ENCODE assay signal across 17 mouse cellular contexts in the genomic region with DNA sequence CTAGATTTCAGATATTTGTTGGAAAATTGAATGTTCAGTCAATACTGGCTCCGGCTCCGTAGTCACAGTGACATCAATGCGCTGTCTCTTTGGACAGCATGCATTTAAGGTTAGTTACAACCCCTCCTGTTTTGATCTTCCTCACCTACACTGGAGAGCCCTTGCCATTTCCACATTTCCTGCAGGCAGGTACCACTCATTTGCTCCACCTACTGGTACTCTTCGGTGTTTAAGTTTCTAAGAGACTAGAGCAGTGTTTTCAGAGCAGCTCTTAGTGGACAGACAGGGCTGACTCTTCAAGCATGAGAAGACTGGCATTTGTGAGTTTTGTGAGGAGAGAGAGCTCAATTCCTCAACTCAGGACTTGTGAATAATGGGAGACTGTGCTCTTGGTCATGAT. TPM values are rescaled to one million over a fixed set of nuclear protein-coding genes. Genes with fewer than 3 reads are reported as not detected.
DNase-seq lines count a peak whose midpoint lies in the region; ATAC-seq and TF ChIP-seq lines count a peak whose summit lies in the region.
"Had no signal": no experiment of that assay in that cellular context is flagged by ENCODE, and none has a peak within 500 bp of the region (broad histone marks: within the 10 kb centered on the region; RNA-seq: fewer than 3 reads in every experiment).

No protein-coding gene starts in this region.

- no peaks in the 10 kb centered on the region for H3K9me3 ChIP-seq in intestine, postnatal 0 days (ENCODE audit: control insufficient read depth)
- no peaks in the 10 kb centered on the region for H3K9me3 ChIP-seq in intestine, embryonic 15.5 days
- no peaks in the 10 kb centered on the region for H3K9me3 ChIP-seq in lung, embryonic 14.5 days (ENCODE audit: low read depth, low read length)
- H3K9me3 ChIP-seq: embryonic facial prominence, embryonic 15.5 days; heart, embryonic 15.5 days; hindbrain, embryonic 13.5 days; midbrain, embryonic 12.5 days had no signal

- no peak overlapping the region for H3K4me2 ChIP-seq in intestine, postnatal 0 days (replicated peaks; ENCODE audit: low read depth)
- no peak overlapping the region for H3K4me2 ChIP-seq in intestine, embryonic 15.5 days (replicated peaks)
- H3K4me2 ChIP-seq in lung, embryonic 14.5 days = no peak overlapping the region
- H3K4me2 ChIP-seq: embryonic facial prominence, embryonic 15.5 days; heart, embryonic 15.5 days; hindbrain, embryonic 13.5 days; liver, embryonic 11.5 days; midbrain, embryonic 12.5 days had no signal

- no peak for TF ChIP-seq POLR2A in cortical plate, adult 2 months (IDR thresholded peaks at IDR 0.05; ENCODE audit: extremely low read depth, insufficient read depth, low read length)
- TF ChIP-seq POLR2A in cerebellum, adult 2 months (IDR thresholded peaks at IDR 0.05; ENCODE audit: borderline replicate concordance, insufficient read depth, low read length) = no peak

- H3K27me3 ChIP-seq in intestine, postnatal 0 days (replicated peaks; ENCODE audit: control insufficient read depth, insufficient read depth, low read length) = no peaks in the 10 kb centered on the region
- H3K27me3 ChIP-seq in intestine, embryonic 15.5 days (replicated peaks) = no peaks in the 10 kb centered on the region
- H3K27me3 ChIP-seq in lung, embryonic 14.5 days (ENCODE audit: insufficient read depth, low read length) = no peaks in the 10 kb centered on the region
- no peaks in the 10 kb centered on the region for H3K27me3 ChIP-seq in cerebellum, adult 2 months (ENCODE audit: control insufficient read depth, insufficient read depth, low read length)
- H3K27me3 ChIP-seq: embryonic facial prominence, embryonic 15.5 days; heart, embryonic 15.5 days; hindbrain, embryonic 13.5 days; midbrain, embryonic 12.5 days had no signal

- no peak overlapping the region for H3K27ac ChIP-seq in intestine, postnatal 0 days (ENCODE audit: low read depth, low read length)
- no peak overlapping the region for H3K27ac ChIP-seq in intestine, embryonic 15.5 days
- no peak overlapping the region for H3K27ac ChIP-seq in lung, embryonic 14.5 days (ENCODE audit: low read depth)
- H3K27ac ChIP-seq in cortical plate, adult 2 months (ENCODE audit: insufficient read depth, low read length) = no peak overlapping the region
- H3K27ac ChIP-seq in cerebellum, adult 2 months (ENCODE audit: insufficient read depth, low read length) = no peak overlapping the region
- H3K27ac ChIP-seq: embryonic facial prominence, embryonic 15.5 days; heart, embryonic 15.5 days; hindbrain, embryonic 13.5 days; midbrain, embryonic 12.5 days had no signal

- no peaks in the 10 kb centered on the region for H3K36me3 ChIP-seq in intestine, postnatal 0 days (ENCODE audit: control insufficient read depth, insufficient read depth)
- no peaks in the 10 kb centered on the region for H3K36me3 ChIP-seq in intestine, embryonic 15.5 days
- H3K36me3 ChIP-seq in lung, embryonic 14.5 days (ENCODE audit: insufficient read depth) = no peaks in the 10 kb centered on the region
- H3K36me3 ChIP-seq: embryonic facial prominence, embryonic 15.5 days; heart, embryonic 15.5 days; hindbrain, embryonic 13.5 days; midbrain, embryonic 12.5 days had no signal

- H3K4me1 ChIP-seq in intestine, postnatal 0 days (replicated peaks; ENCODE audit: control insufficient read depth, insufficient read depth, low read length) = no peaks in the 10 kb centered on the region
- H3K4me1 ChIP-seq in intestine, embryonic 15.5 days (replicated peaks) = no peaks in the 10 kb centered on the region
- no peaks in the 10 kb centered on the region for H3K4me1 ChIP-seq in lung, embryonic 14.5 days (ENCODE audit: insufficient read depth)
- no peaks in the 10 kb centered on the region for H3K4me1 ChIP-seq in cortical plate, adult 2 months (ENCODE audit: control insufficient read depth, insufficient read depth, low read length)
- no peaks in the 10 kb centered on the region for H3K4me1 ChIP-seq in cerebellum, adult 2 months (ENCODE audit: control insufficient read depth, insufficient read depth, low read length)
- H3K4me1 ChIP-seq: embryonic facial prominence, embryonic 15.5 days; heart, embryonic 15.5 days; hindbrain, embryonic 13.5 days; midbrain, embryonic 12.5 days had no signal

- peak; percentile 12 for DNase-seq in lung, embryonic 14.5 days
- no peak for DNase-seq in lung, postnatal 25 days (ENCODE audit: low spot score)
- DNase-seq in R1 (ENCODE audit: low read depth, low spot score) = peak; percentile 15
- DNase-seq in cerebellum, adult 2 months = no peak
- DNase-seq: adrenal gland, postnatal 25 days; kidney, adult 18-20 months; lung, postnatal 14 days; right cerebral cortex, postnatal 25 days had no signal

- 72% methylated on average over 4 of the region's 4 CpGs for WGBS in intestine, postnatal 0 days
- WGBS in intestine, embryonic 15.5 days = 67% methylated on average over 4 of the region's 4 CpGs
- WGBS in lung, embryonic 14.5 days = 60% methylated on average over 4 of the region's 4 CpGs
- 70% methylated on average over 4 of the region's 4 CpGs for WGBS in cerebellum, adult 2 months

- H3K4me3 ChIP-seq in intestine, postnatal 0 days (ENCODE audit: low read depth, low read length) = no peak overlapping the region
- H3K4me3 ChIP-seq in intestine, embryonic 15.5 days (replicated peaks) = no peak overlapping the region
- H3K4me3 ChIP-seq in lung, embryonic 14.5 days (ENCODE audit: low read depth, low read length) = no peak overlapping the region
- no peak overlapping the region for H3K4me3 ChIP-seq in cortical plate, adult 2 months (ENCODE audit: insufficient read depth, low read length)
- no peak overlapping the region for H3K4me3 ChIP-seq in cerebellum, adult 2 months (replicated peaks; ENCODE audit: insufficient read depth, low read depth, low read length)
- H3K4me3 ChIP-seq: embryonic facial prominence, embryonic 15.5 days; heart, embryonic 15.5 days; hindbrain, embryonic 13.5 days; midbrain, embryonic 12.5 days had no signal

- no peak for ATAC-seq in intestine, postnatal 0 days
- ATAC-seq in intestine, embryonic 15.5 days = no peak
- ATAC-seq in lung, embryonic 14.5 days (ENCODE audit: insufficient read depth) = no peak

- no peak overlapping the region for H3K9ac ChIP-seq in intestine, postnatal 0 days (ENCODE audit: low read depth, low read length)
- no peak overlapping the region for H3K9ac ChIP-seq in intestine, embryonic 15.5 days
- H3K9ac ChIP-seq in lung, embryonic 14.5 days = no peak overlapping the region
- H3K9ac ChIP-seq: embryonic facial prominence, embryonic 15.5 days; heart, embryonic 15.5 days; hindbrain, embryonic 13.5 days; midbrain, embryonic 12.5 days had no signal

- peak; percentile 28; the same call in 1 of the 2 replicates for TF ChIP-seq CTCF in intestine, postnatal 0 days (IDR thresholded peaks at IDR 0.05; ENCODE audit: low read depth)
- TF ChIP-seq CTCF in lung, embryonic 14.5 days (IDR thresholded peaks at IDR 0.05; ENCODE audit: low read depth) = peak; percentile 37
- 0 out of 2 replicates have a peak, but pooled peaks have one; percentile 19 for TF ChIP-seq CTCF in cortical plate, adult 2 months (IDR thresholded peaks at IDR 0.05; ENCODE audit: extremely low read depth, insufficient read depth, low read length)
- TF ChIP-seq CTCF in cerebellum, adult 2 months (IDR thresholded peaks at IDR 0.05; ENCODE audit: borderline replicate concordance, insufficient read depth, low read depth, low read length) = no peak

RNA-seq across cellular contexts. Expression of gene Sorcs3, which starts 31.1 kb away (rescaled TPM):
- polyA plus RNA-seq in intestine, postnatal 0 days (2015; fragmentation: Nextera tagmentation; extraction: Ambion mirVana) = 0.33 and 0.37 TPM in 2 replicates
- 0.48 and 0.89 TPM in 2 replicates for polyA plus RNA-seq in intestine, embryonic 15.5 days (2015; fragmentation: Nextera tagmentation; extraction: Ambion mirVana)
- polyA plus RNA-seq in lung, embryonic 14.5 days (2014; fragmentation: Nextera tagmentation; extraction: Ambion mirVana) = 0.08 TPM in 2 replicates
- 15.4 and 19.6 TPM in 2 replicates for polyA plus RNA-seq in cortical plate, adult 2 months (2012; rRNA removed)
- polyA plus RNA-seq in cerebellum, adult 2 months (2012; rRNA removed) = 10.2 and 10.9 TPM in 2 replicates
- polyA plus RNA-seq: urinary bladder, adult 2 months had no signal

Comparison
In these comparisons a context has a peak if more than half of its experiments do, and no peak if none do; other contexts are left out.
1. DNase-seq: peak in lung, embryonic 14.5 days (single experiment) and R1 (single experiment); none in lung, postnatal 25 days (single experiment) and cerebellum, adult 2 months (0 of 2).